Comparison of ENCODE assay signal across 9 mouse cellular contexts in genomic region chr13:55369531-55370114, GRCm38 (mm10). TPM values are rescaled to one million over a fixed set of nuclear protein-coding genes. Genes with fewer than 3 reads are reported as not detected.
DNase-seq lines count a peak whose midpoint lies in the region; ATAC-seq and TF ChIP-seq lines count a peak whose summit lies in the region.
"Had no signal": no experiment of that assay in that cellular context is flagged by ENCODE, and none has a peak within 500 bp of the region (broad histone marks: within the 10 kb centered on the region; RNA-seq: fewer than 3 reads in every experiment).

Rgs14 (plus strand) TSS chr13:55369732.

- no peaks in the 10 kb centered on the region; the same call in 1 of the 2 replicates for H3K4me1 ChIP-seq in heart, adult 2 months (ENCODE audit: control insufficient read depth, insufficient read depth, low read length)
- peaks cover 4% of the 10 kb centered on the region for H3K4me1 ChIP-seq in intestine, embryonic 16.5 days (ENCODE audit: control insufficient read depth, insufficient read depth, low read length)
- H3K4me1 ChIP-seq in lung, adult 2 months (ENCODE audit: control insufficient read depth, insufficient read depth, low read length) = no peaks in the 10 kb centered on the region

- no peak for TF ChIP-seq CTCF in heart, adult 2 months (IDR thresholded peaks at IDR 0.05)
- no peak for TF ChIP-seq CTCF in lung, adult 2 months (IDR thresholded peaks at IDR 0.05; ENCODE audit: insufficient read depth, low read length)

- peak; percentile 45 to 57 for DNase-seq in heart, adult 2 months
- no peak for DNase-seq in heart, postnatal 25 days (ENCODE audit: low spot score)
- peak; percentile 44 for DNase-seq in c-Kit-positive CD71-positive TER-119-positive erythroid progenitor cells, embryonic 14.5 days (ENCODE audit: low spot score)
- peak; percentile 14 for DNase-seq in lung, adult 2 months
- peak; percentile 68 to 71 for DNase-seq in spleen, adult 18-20 months
- DNase-seq in cerebellum, postnatal 4 days (ENCODE audit: low spot score in 2 of 2) = no peak
- DNase-seq in urinary bladder, postnatal 10 days (ENCODE audit: low spot score) = no peak

- TF ChIP-seq EP300 in heart, adult 2 months (IDR thresholded peaks at IDR 0.05; ENCODE audit: insufficient read depth, low read depth, low read length) = no peak

- H3K27me3 ChIP-seq in heart, adult 2 months (ENCODE audit: control insufficient read depth, insufficient read depth, low read length) = no peaks in the 10 kb centered on the region
- H3K27me3 ChIP-seq in intestine, embryonic 16.5 days (replicated peaks; ENCODE audit: control insufficient read depth, insufficient read depth, low read length) = no peaks in the 10 kb centered on the region; the same call in 1 of the 2 replicates

- intact Hi-C loops in heart, adult 2 months (cut with DNase I) = no loop called here
- intact Hi-C loops in heart, postnatal 25 days (cut with DNase I) = no loop called here

- H3K27ac ChIP-seq in heart, adult 2 months = peak within 1 kb of the TSS; percentile 7; the same call in 1 of the 2 replicates
- no peak within 1 kb of the TSS for H3K27ac ChIP-seq in intestine, embryonic 16.5 days (ENCODE audit: low read length)

- no peaks in the 10 kb centered on the region for H3K9me3 ChIP-seq in intestine, embryonic 16.5 days (ENCODE audit: control insufficient read depth, low read length)

- H3K36me3 ChIP-seq in heart, adult 2 months (ENCODE audit: control insufficient read depth, insufficient read depth, low read length) = no peaks in the 10 kb centered on the region
- H3K36me3 ChIP-seq in intestine, embryonic 16.5 days (ENCODE audit: control insufficient read depth, insufficient read depth, low read length) = no peaks in the 10 kb centered on the region

- H3K4me3 ChIP-seq in heart, adult 2 months = no peak within 1 kb of the TSS
- 0 out of 2 replicates have a peak within 1 kb of the TSS, but pooled peaks have one; percentile 0 for H3K4me3 ChIP-seq in intestine, embryonic 16.5 days (ENCODE audit: low read length)
- H3K4me3 ChIP-seq in lung, adult 2 months (replicated peaks; ENCODE audit: extremely low read depth, low read depth, low read length) = peak within 1 kb of the TSS; percentile 35

- H3K4me2 ChIP-seq in intestine, embryonic 16.5 days (ENCODE audit: low read depth, low read length) = no peak within 1 kb of the TSS

- H3K79me2 ChIP-seq in heart, adult 2 months (replicated peaks; ENCODE audit: control insufficient read depth, insufficient read depth, low read length) = no peaks in the 10 kb centered on the region

- H3K9ac ChIP-seq in heart, adult 2 months (ENCODE audit: low read depth, low read length) = no peak within 1 kb of the TSS
- H3K9ac ChIP-seq in intestine, embryonic 16.5 days (ENCODE audit: low read depth, low read length) = 0 out of 2 replicates have a peak within 1 kb of the TSS, but pooled peaks have one; percentile 5

- 20% methylated on average over 13 of the region's 13 CpGs for WGBS in heart, adult 2 months
- 50% methylated on average over 13 of the region's 13 CpGs for WGBS in intestine, embryonic 16.5 days
- 17% methylated on average over 13 of the region's 13 CpGs for WGBS in lung, adult 2 months

- no peak for TF ChIP-seq POLR2A in heart, adult 2 months (IDR thresholded peaks at IDR 0.05; ENCODE audit: insufficient read depth, low read depth, low read length)
- no peak for TF ChIP-seq POLR2A in lung, adult 2 months (IDR thresholded peaks at IDR 0.05; ENCODE audit: borderline replicate concordance, extremely low read depth, low read depth, low read length)

- ATAC-seq in intestine, embryonic 16.5 days = no peak
- ATAC-seq: Patski had no signal

RNA-seq across cellular contexts. Expression of gene Rgs14, which starts in this region (rescaled TPM):
- total RNA-seq in heart, adult 2 months (2021) = under 1 TPM; 0.23 to 0.73 TPM
- 0.97 and 1.9 TPM in 2 replicates for polyA plus RNA-seq in heart, adult 2 months (2012; rRNA removed)
- total RNA-seq in heart, postnatal 25 days (2021) = under 1 TPM; 0.50 to 0.57 TPM
- 0.93 and 1.1 TPM in 2 replicates for polyA plus RNA-seq in intestine, embryonic 16.5 days (2015; fragmentation: Nextera tagmentation; extraction: Ambion mirVana)
- polyA plus RNA-seq in lung, adult 2 months (2012; rRNA removed) = 11.7 and 11.8 TPM in 2 replicates

Comparison
In these comparisons a context has a peak if more than half of its experiments do, and no peak if none do; other contexts are left out.
1. DNase-seq: peak in heart, adult 2 months (2 of 2), c-Kit-positive CD71-positive TER-119-positive erythroid progenitor cells, embryonic 14.5 days (single experiment), lung, adult 2 months (single experiment) and spleen, adult 18-20 months (2 of 2); none in heart, postnatal 25 days (single experiment), cerebellum, postnatal 4 days (0 of 2) and urinary bladder, postnatal 10 days (single experiment).